In genomic region chr14:47634410-47634809, GRCm38 (mm10) we compare ENCODE assay signal across 7 mouse cellular contexts. TPM values are rescaled to one million over a fixed set of nuclear protein-coding genes. Genes with fewer than 3 reads are reported as not detected.
A peak's percentile ranks its signal among the peaks of the same experiment; 100 is the strongest.
DNase-seq lines count a peak whose midpoint lies in the region; ATAC-seq and TF ChIP-seq lines count a peak whose summit lies in the region.

No protein-coding gene starts in this region.

- 10% methylated on average over 9 of the region's 9 CpGs for WGBS in heart, postnatal 0 days
- 43% methylated on average over 9 of the region's 9 CpGs for WGBS in limb, embryonic 12.5 days
- 64% methylated on average over 9 of the region's 9 CpGs for WGBS in forebrain, postnatal 0 days

- no peak overlapping the region for H3K4me3 ChIP-seq in heart, postnatal 0 days (ENCODE audit: low read depth, low read length)
- no peak overlapping the region for H3K4me3 ChIP-seq in limb, embryonic 12.5 days (replicated peaks)
- no peak overlapping the region for H3K4me3 ChIP-seq in myocyte
- H3K4me3 ChIP-seq in forebrain, postnatal 0 days (ENCODE audit: low read depth, low read length): no peak overlapping the region

- no peak overlapping the region for H3ac ChIP-seq in myocyte (ENCODE audit: control insufficient read depth, insufficient read length)

- H3K36me3 ChIP-seq in heart, postnatal 0 days (replicated peaks; ENCODE audit: control insufficient read depth, insufficient read depth, low read length): no peaks in the 10 kb centered on the region
- no peaks in the 10 kb centered on the region for H3K36me3 ChIP-seq in limb, embryonic 12.5 days
- H3K36me3 ChIP-seq in myocyte (ENCODE audit: control insufficient read depth, insufficient read depth): no peaks in the 10 kb centered on the region
- no peaks in the 10 kb centered on the region for H3K36me3 ChIP-seq in forebrain, postnatal 0 days (ENCODE audit: insufficient read depth)

- TF ChIP-seq EP300 in heart, postnatal 0 days (IDR thresholded peaks at IDR 0.05; ENCODE audit: low read depth): peak; percentile 48; the same call in 1 of the 2 replicates

- H3K4me1 ChIP-seq in heart, postnatal 0 days (ENCODE audit: control insufficient read depth, insufficient read depth): peaks cover 49% of the 10 kb centered on the region
- peaks cover 16% of the 10 kb centered on the region for H3K4me1 ChIP-seq in limb, embryonic 12.5 days (replicated peaks)
- H3K4me1 ChIP-seq in forebrain, postnatal 0 days (ENCODE audit: insufficient read depth): no peaks in the 10 kb centered on the region

- peak overlapping the region; percentile 79 for H3K27ac ChIP-seq in heart, postnatal 0 days (ENCODE audit: low read depth)
- H3K27ac ChIP-seq in limb, embryonic 12.5 days: no peak overlapping the region
- no peak overlapping the region for H3K27ac ChIP-seq in forebrain, postnatal 0 days (ENCODE audit: low read depth, low read length)

- TF ChIP-seq CTCF in heart, postnatal 0 days (IDR thresholded peaks at IDR 0.05; ENCODE audit: low read depth): no peak
- no peak for TF ChIP-seq CTCF in forebrain, postnatal 0 days (IDR thresholded peaks at IDR 0.05; ENCODE audit: low read depth)

- no peak for TF ChIP-seq POLR2A in myocyte (IDR thresholded peaks at IDR 0.05; ENCODE audit: insufficient read length, low read depth)

- no peaks in the 10 kb centered on the region for H3K79me2 ChIP-seq in myocyte (ENCODE audit: control insufficient read depth, insufficient read depth)

- peak; percentile 81 for ATAC-seq in heart, postnatal 0 days (ENCODE audit: insufficient read depth, low read depth)
- no peak for ATAC-seq in limb, embryonic 12.5 days (ENCODE audit: insufficient number of reproducible peaks, insufficient read depth, low FRiP score, low TSS enrichment, low read depth)
- ATAC-seq in forebrain, postnatal 0 days: no peak

- H3K9ac ChIP-seq in heart, postnatal 0 days (replicated peaks; ENCODE audit: low read depth, low read length): no peak overlapping the region
- no peak overlapping the region for H3K9ac ChIP-seq in limb, embryonic 12.5 days (replicated peaks)
- no peak overlapping the region for H3K9ac ChIP-seq in forebrain, postnatal 0 days

- no peaks in the 10 kb centered on the region for H3K9me3 ChIP-seq in heart, postnatal 0 days (replicated peaks; ENCODE audit: control insufficient read depth, low read length)
- no peaks in the 10 kb centered on the region for H3K9me3 ChIP-seq in limb, embryonic 12.5 days
- no peaks in the 10 kb centered on the region for H3K9me3 ChIP-seq in forebrain, postnatal 0 days (ENCODE audit: low read length)

- peak; percentile 40 for DNase-seq in MN1 (ENCODE audit: low spot score)
- peak; percentile 12 for DNase-seq in adrenal gland, postnatal 25 days
- DNase-seq in heart, postnatal 0 days (ENCODE audit: low spot score): peak; percentile 83
- no peak for DNase-seq in layer of hippocampus, postnatal 14 days (ENCODE audit: low spot score in 2 of 2)
- DNase-seq in forebrain, postnatal 0 days: no peak

- no peaks in the 10 kb centered on the region for H3K27me3 ChIP-seq in heart, postnatal 0 days (ENCODE audit: control insufficient read depth, insufficient read depth, low read length)
- H3K27me3 ChIP-seq in limb, embryonic 12.5 days: no peaks in the 10 kb centered on the region
- H3K27me3 ChIP-seq in myocyte (ENCODE audit: control insufficient read depth, insufficient read depth, insufficient read length): no peaks in the 10 kb centered on the region
- H3K27me3 ChIP-seq in forebrain, postnatal 0 days (ENCODE audit: insufficient read depth, low read length): no peaks in the 10 kb centered on the region

- peak overlapping the region; percentile 14 for H3K4me2 ChIP-seq in heart, postnatal 0 days (ENCODE audit: low read depth, low read length)
- peak overlapping the region; percentile 27; the same call in 1 of the 2 replicates for H3K4me2 ChIP-seq in limb, embryonic 12.5 days
- peak overlapping the region; percentile 87 for H3K4me2 ChIP-seq in myocyte (ENCODE audit: low read depth)
- H3K4me2 ChIP-seq in forebrain, postnatal 0 days (ENCODE audit: low read depth): no peak overlapping the region

TF ChIP-seq in myocyte, 11 proteins besides CTCF, POLR2A, EP300 and RAD21:
- TF ChIP-seq CEBPB (IDR thresholded peaks at IDR 0.05; ENCODE audit: insufficient read depth, poor library complexity, severe bottlenecking) (no peak), MYOD1 (IDR thresholded peaks at IDR 0.05; ENCODE audit: control insufficient read depth in 1 of 3, insufficient read length in 2 of 3, low read depth in 2 of 3) (peak; percentile 67 to 97 (median 97)), MYOG (IDR thresholded peaks at IDR 0.05; ENCODE audit: control insufficient read depth in 1 of 3, insufficient read depth in 1 of 3, insufficient read length in 2 of 3, low read depth in 2 of 3) (peak; percentile 66 to 97 (median 84)), E2F4 (IDR thresholded peaks at IDR 0.05; ENCODE audit: insufficient read depth) (no peak), TCF3 (IDR thresholded peaks at IDR 0.05; ENCODE audit: insufficient read length, low read depth) (peak; percentile 82), USF1 (IDR thresholded peaks at IDR 0.05; ENCODE audit: low read depth) (no peak), POLR2AphosphoS2 (IDR thresholded peaks at IDR 0.05; ENCODE audit: insufficient read length, low read depth) (no peak), REST (IDR thresholded peaks at IDR 0.05; ENCODE audit: insufficient read depth, insufficient read length) (no peak), TCF12 (IDR thresholded peaks at IDR 0.05; ENCODE audit: insufficient read depth, poor library complexity, severe bottlenecking) (peak; percentile 81)

RNA-seq across cellular contexts. Expression of gene Ktn1, which starts 13.8 kb away (rescaled TPM):
- 58.6 and 76.6 TPM in 2 replicates for total RNA-seq in adrenal gland, postnatal 25 days (2021)
- 31.7 and 35.6 TPM in 2 replicates for total RNA-seq in heart, postnatal 0 days (2014; rRNA removed; ENCODE audit: low replicate concordance)
- polyA plus RNA-seq in heart, postnatal 0 days (2015; fragmentation: Nextera tagmentation; extraction: Ambion mirVana): 104 and 107 TPM in 2 replicates
- polyA plus RNA-seq in limb, embryonic 12.5 days (2016; fragmentation: Nextera tagmentation; extraction: Ambion mirVana): 63.0 and 64.2 TPM in 2 replicates
- polyA plus RNA-seq in myocyte (2012; fragmentation: generic; extraction: Trizol): 16.8 TPM
- total RNA-seq in layer of hippocampus, postnatal 14 days (2021): 10 to 100 TPM; 79.9 to 96.3 TPM
- 67.6 and 79.9 TPM in 2 replicates for total RNA-seq in forebrain, postnatal 0 days (2014; rRNA removed)
- 44.0 and 55.3 TPM in 2 replicates for polyA plus RNA-seq in forebrain, postnatal 0 days (2015; fragmentation: Nextera tagmentation; extraction: Ambion mirVana)

Comparison
In these comparisons a context has a peak if more than half of its experiments do, and no peak if none do; other contexts are left out.
1. DNase-seq: peak in MN1 (single experiment), adrenal gland, postnatal 25 days (single experiment) and heart, postnatal 0 days (single experiment); none in layer of hippocampus, postnatal 14 days (0 of 2) and forebrain, postnatal 0 days (single experiment).